Mouse (Mus musculus) heart, postnatal 0 days (tissue): Measurements from ENCODE around the gene Metrn. TPM values are rescaled to one million over a fixed set of nuclear protein-coding genes. Genes with fewer than 3 reads are reported as not detected.
A peak's percentile ranks its signal among the peaks of the same experiment; 100 is the strongest.

Source experiments
- ATAC-seq: fragments of 200-750 bp; cut with Nextera tagmentation; 2 replicates; pipeline ENCODE4 v1.8.0; 2017; ENCODE audit warnings: low read depth, moderate number of reproducible peaks, moderate library complexity; ENCODE audit not compliant: insufficient read depth
- DNase-seq: peaks from one replicate; pipeline ENCODE4 v3.0.0-alpha.2; 2016; ENCODE audit warnings: low spot score
- H3K27ac ChIP-seq: fragments of 300-500 bp; sonication (generic); 2 replicates; pipeline ENCODE4 v1.5.1; 2014; ENCODE audit warnings: low read depth, mild to moderate bottlenecking
- H3K27me3 ChIP-seq: fragments of 300-500 bp; sonication (generic); 2 replicates; pipeline ENCODE4 v1.6.1; 2014; ENCODE audit warnings: low read length, mixed read lengths; ENCODE audit not compliant: control insufficient read depth, insufficient read depth
- H3K36me3 ChIP-seq: fragments of 300-500 bp; sonication (generic); replicated peaks from 2 replicates; pipeline ENCODE4 v1.6.1; 2014; ENCODE audit warnings: low read length, mixed read lengths; ENCODE audit not compliant: control insufficient read depth, insufficient read depth
- H3K4me1 ChIP-seq: fragments of 300-500 bp; sonication (generic); 2 replicates; pipeline ENCODE4 v1.6.1; 2014; ENCODE audit warnings: antibody characterized with exemption; ENCODE audit not compliant: control insufficient read depth, insufficient read depth
- H3K4me2 ChIP-seq: fragments of 300-500 bp; sonication (generic); 2 replicates; pipeline ENCODE4 v1.6.1; 2014; ENCODE audit warnings: low read depth, mild to moderate bottlenecking, low read length, moderate library complexity
- H3K4me3 ChIP-seq: fragments of 300-500 bp; sonication (generic); 2 replicates; pipeline ENCODE4 v1.5.1; 2014; ENCODE audit warnings: low read depth, low read length
- H3K9ac ChIP-seq: fragments of 300-500 bp; sonication (generic); replicated peaks from 2 replicates; pipeline ENCODE4 v1.6.1; 2014; ENCODE audit warnings: low read depth, low read length, mixed read lengths
- H3K9me3 ChIP-seq: fragments of 300-500 bp; sonication (generic); replicated peaks from 2 replicates; pipeline ENCODE4 v1.6.1; 2016; ENCODE audit warnings: low read length; ENCODE audit not compliant: control insufficient read depth
- CTCF ChIP-seq: IDR thresholded peaks from 2 replicates; pipeline ENCODE4 v1.5.1; 2016; ENCODE audit warnings: antibody characterized with exemption, control low read depth, low read depth
- EP300 ChIP-seq: IDR thresholded peaks from 2 replicates; pipeline ENCODE4 v1.6.1; 2016; ENCODE audit warnings: antibody characterized with exemption, low read depth
- WGBS: fragments of 180-500 bp; shearing (Covaris S2); extraction: QIAGEN DNeasy Blood & Tissue Kit; methylation state at CpG from one replicate; pipeline ENCODE4 v1.1.7; 2014; 5-methylcytosine and 5-hydroxymethylcytosine counted together
- polyA plus RNA-seq: library from polyadenylated mRNA; unstranded; fragments of >200 nt; fragmentation: Nextera tagmentation; extraction: Ambion mirVana; gene quantifications from 2 replicates; pipeline ENCODE4 v1.2.1, GENCODE M21; 2015
- total RNA-seq: library from RNA; depleted of rRNA; stranded (reverse); fragments of >200 nt; gene quantifications from 2 replicates; pipeline ENCODE4 v1.2.3, GENCODE M21; 2014; ENCODE audit warnings: low replicate concordance

Gene Metrn
- total and polyA plus RNA-seq, 2 experiments from 2014 or later, result 18.2 to 75.3 TPM

GRCm38 (mm10) chr17:25818851-25819780 lies 22.2 kb upstream of the Metrn start:
- Histone ChIP-seq H3K9me3 (no peaks in the 10 kb centered on the region), H3K4me2 (no peak overlapping the region), H3K9ac (no peak overlapping the region), H3K36me3 (no peaks in the 10 kb centered on the region), H3K4me3 (no peak overlapping the region), H3K27me3 (peaks cover 45% of the 10 kb centered on the region), H3K27ac (no peak overlapping the region), H3K4me1 (peaks cover 4% of the 10 kb centered on the region)
- no peak for TF ChIP-seq CTCF
- TF ChIP-seq EP300, result no peak
- DNase-seq (no peak), ATAC-seq (no peak)
- WGBS, result 6% methylated on average over 46 of the region's 46 CpGs

- Histone ChIP-seq H3K4me2 (no peak overlapping the region), H3K9me3 (no peaks in the 10 kb centered on the region), H3K4me1 (no peaks in the 10 kb centered on the region), H3K4me3 (no peak overlapping the region), H3K36me3 (no peaks in the 10 kb centered on the region), H3K9ac (no peak overlapping the region), H3K27ac (no peak overlapping the region), H3K27me3 (peaks cover 54% of the 10 kb centered on the region)
- DNase-seq, result no peak
- TF ChIP-seq CTCF, result no peak
- no peak for TF ChIP-seq EP300
- ATAC-seq, result no peak
- WGBS, result 71% methylated on average over 11 of the region's 11 CpGs
These were observed 20.7 kb upstream of the Metrn start for GRCm38 (mm10) chr17:25817662-25818061.

GRCm38 (mm10) chr17:25813471-25813870 lies 16.5 kb upstream of the Metrn start:
- H3K9ac ChIP-seq, result no peak overlapping the region
- no peak overlapping the region for H3K27ac ChIP-seq
- WGBS, result 2% methylated on average over 20 of the region's 20 CpGs
- TF ChIP-seq CTCF (peak; percentile 57), EP300 (no peak)
- H3K9me3 ChIP-seq, result no peaks in the 10 kb centered on the region
- no peaks in the 10 kb centered on the region for H3K36me3 ChIP-seq
- no peak overlapping the region for H3K4me3 ChIP-seq
- H3K4me2 ChIP-seq, result no peak overlapping the region
- H3K4me1 ChIP-seq, result peaks cover 6% of the 10 kb centered on the region; the same call in 1 of the 2 replicates
- ATAC-seq (peak; percentile 64), DNase-seq (peak; percentile 88)
- H3K27me3 ChIP-seq, result peaks cover 67% of the 10 kb centered on the region

DNA sequence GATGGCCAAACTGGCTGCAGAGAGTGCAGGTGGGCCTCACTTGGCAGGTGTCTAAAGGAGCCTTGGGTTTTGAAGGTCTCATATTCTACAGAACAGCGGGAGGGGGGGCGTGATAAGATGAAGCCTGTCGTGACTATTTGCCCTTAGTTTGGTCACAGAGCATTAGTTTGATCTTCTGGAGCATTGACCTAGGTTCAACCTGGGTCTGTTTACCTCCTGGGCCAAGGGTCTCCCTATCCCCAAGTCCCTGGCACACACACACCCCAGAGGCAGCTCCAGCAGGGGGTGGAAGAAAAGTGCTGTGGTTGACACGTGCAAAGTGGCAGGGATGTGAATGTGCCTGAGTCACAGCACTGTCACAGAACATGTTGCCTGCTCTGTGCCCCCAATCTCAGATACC lies 14.0 kb upstream of the Metrn start:
- Histone ChIP-seq H3K4me3 (no peak overlapping the region), H3K4me2 (no peak overlapping the region), H3K9ac (no peak overlapping the region), H3K27ac (no peak overlapping the region), H3K27me3 (peaks cover 66% of the 10 kb centered on the region), H3K9me3 (no peaks in the 10 kb centered on the region), H3K36me3 (no peaks in the 10 kb centered on the region), H3K4me1 (peaks cover 6% of the 10 kb centered on the region; the same call in 1 of the 2 replicates)
- ATAC-seq, result no peak
- DNase-seq, result no peak
- TF ChIP-seq CTCF (no peak), EP300 (no peak)
- WGBS, result 65% methylated on average over 4 of the region's 4 CpGs

DNA sequence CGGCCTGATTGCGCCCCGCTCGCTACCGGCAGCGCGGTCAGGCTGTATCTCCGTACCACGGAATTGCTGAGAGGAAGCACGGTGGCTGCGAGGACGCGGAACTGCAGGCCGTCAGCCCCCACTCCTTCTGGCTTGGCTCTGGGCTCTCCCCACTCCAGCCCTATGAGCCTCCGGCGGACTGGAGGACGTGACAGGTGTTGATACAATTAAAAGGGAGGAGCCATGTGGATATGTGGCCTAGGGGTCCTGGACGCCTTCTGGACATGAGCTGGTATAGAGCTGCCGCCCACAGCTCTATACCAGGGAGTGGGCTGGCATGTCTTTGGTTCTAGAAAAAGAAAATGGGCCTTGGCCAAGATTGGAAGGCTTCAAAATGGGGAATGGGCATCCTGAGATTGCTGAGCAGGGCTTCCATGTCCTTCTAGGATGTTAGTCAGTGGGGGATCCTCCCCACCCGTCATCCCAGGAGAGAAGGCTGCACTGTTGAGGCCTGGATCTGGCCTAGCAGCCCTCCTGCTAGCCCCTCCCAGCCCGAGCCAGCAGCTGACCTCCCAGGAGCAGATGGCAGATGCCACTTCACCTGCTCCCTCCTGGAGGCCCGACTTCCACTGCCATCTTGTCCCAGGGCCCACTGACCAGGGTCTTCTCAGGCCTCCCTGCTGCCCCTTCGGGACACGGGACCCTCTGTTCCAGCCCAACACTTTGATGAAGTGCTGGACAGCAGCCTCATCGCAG lies 12.8 kb upstream of the Metrn start:
- no peaks in the 10 kb centered on the region for H3K36me3 ChIP-seq
- H3K27me3 ChIP-seq, result peaks cover 60% of the 10 kb centered on the region
- ATAC-seq (no peak), DNase-seq (no peak)
- H3K4me1 ChIP-seq, result peaks cover 6% of the 10 kb centered on the region; the same call in 1 of the 2 replicates
- H3K9ac ChIP-seq, result 0 out of 2 replicates have a peak overlapping the region, but pooled peaks have one; percentile 19
- H3K27ac ChIP-seq, result no peak overlapping the region
- H3K4me3 ChIP-seq, result peak overlapping the region; percentile 57
- TF ChIP-seq EP300 (no peak), CTCF (no peak)
- no peaks in the 10 kb centered on the region for H3K9me3 ChIP-seq
- WGBS, result 14% methylated on average over 25 of the region's 25 CpGs
- H3K4me2 ChIP-seq, result peak overlapping the region; percentile 89
